Mouse (Mus musculus) hindbrain, embryonic 13.5 days (tissue): Measurements from ENCODE around the gene Gm11549. TPM values are rescaled to one million over a fixed set of nuclear protein-coding genes. Genes with fewer than 3 reads are reported as not detected.

Experiments
- ATAC-seq: fragments of 200-750 bp; cut with Nextera tagmentation; 2 replicates; pipeline ENCODE4 v1.8.0; 2017; ENCODE audit warnings: moderate TSS enrichment; ENCODE audit not compliant: low FRiP score
- H3K27ac ChIP-seq: fragments of 300-500 bp; sonication (generic); 2 replicates; pipeline ENCODE4 v1.5.1; 2015; ENCODE audit warnings: inconsistent platforms, mild to moderate bottlenecking, moderate library complexity
- H3K27me3 ChIP-seq: fragments of 300-500 bp; sonication (generic); 2 replicates; pipeline ENCODE4 v1.6.1; 2015; ENCODE audit warnings: mild to moderate bottlenecking, inconsistent platforms
- H3K36me3 ChIP-seq: fragments of 300-500 bp; sonication (generic); 2 replicates; pipeline ENCODE4 v1.6.1; 2015; ENCODE audit warnings: mild to moderate bottlenecking, inconsistent platforms
- H3K4me1 ChIP-seq: fragments of 300-500 bp; sonication (generic); replicated peaks from 2 replicates; pipeline ENCODE4 v1.6.1; 2015; ENCODE audit warnings: inconsistent platforms
- H3K4me2 ChIP-seq: fragments of 300-500 bp; sonication (generic); 2 replicates; pipeline ENCODE4 v1.6.1; 2015; ENCODE audit warnings: inconsistent platforms, mild to moderate bottlenecking, moderate library complexity
- H3K4me3 ChIP-seq: fragments of 300-500 bp; sonication (generic); 2 replicates; pipeline ENCODE4 v1.5.1; 2015; ENCODE audit warnings: mild to moderate bottlenecking, inconsistent platforms
- H3K9ac ChIP-seq: fragments of 300-500 bp; sonication (generic); 2 replicates; pipeline ENCODE4 v1.6.1; 2015; ENCODE audit warnings: mild to moderate bottlenecking, inconsistent platforms
- H3K9me3 ChIP-seq: fragments of 300-500 bp; sonication (generic); 2 replicates; pipeline ENCODE4 v1.6.1; 2016; ENCODE audit warnings: inconsistent platforms
- WGBS: fragments of 180-500 bp; shearing (Covaris S2); methylation state at CpG from one replicate; pipeline ENCODE4 v1.1.7; 2015; 5-methylcytosine and 5-hydroxymethylcytosine counted together
- polyA plus RNA-seq: library from polyadenylated mRNA; unstranded; fragments of >200 nt; fragmentation: Nextera tagmentation; extraction: Ambion mirVana; gene quantifications from 2 replicates; pipeline ENCODE4 v1.2.1, GENCODE M21; 2015

The Gm11549 gene
- 0.38 and 0.53 TPM in 2 replicates for polyA plus RNA-seq

GRCm38 (mm10) chr3:36521073-36522060, at the start of gene Gm11549:
Gm11549 (minus strand) TSS chr3:36521813.
- H3K27me3 ChIP-seq = peaks cover 46% of the 10 kb centered on the region
- H3K4me1 ChIP-seq = peaks cover 14% of the 10 kb centered on the region
- H3K9me3 ChIP-seq = no peaks in the 10 kb centered on the region
- peak within 1 kb of the TSS; percentile 97 for H3K4me2 ChIP-seq
- H3K9ac ChIP-seq = peak within 1 kb of the TSS; percentile 73
- H3K27ac ChIP-seq = no peak within 1 kb of the TSS
- no peaks in the 10 kb centered on the region for H3K36me3 ChIP-seq
- WGBS = under 1% methylated on average over 51 of the region's 51 CpGs
- ATAC-seq = peak; percentile 78
- peak within 1 kb of the TSS; percentile 57 for H3K4me3 ChIP-seq

- Histone ChIP-seq H3K4me2 (peak overlapping the region; percentile 100), H3K4me1 (peaks cover 22% of the 10 kb centered on the region), H3K27me3 (no peaks in the 10 kb centered on the region), H3K9me3 (no peaks in the 10 kb centered on the region), H3K4me3 (no peak overlapping the region), H3K27ac (no peak overlapping the region), H3K36me3 (peaks cover 40% of the 10 kb centered on the region), H3K9ac (no peak overlapping the region)
- no peak for ATAC-seq
- WGBS = 93% methylated on average over 5 of the region's 5 CpGs
Observed at GRCm38 (mm10) chr3:36569836-36570235, 48.2 kb upstream of the Gm11549 start.

GRCm38 (mm10) chr3:36563666-36564065, 42.1 kb upstream of the Gm11549 start:
- Histone ChIP-seq H3K27ac (no peak overlapping the region), H3K4me1 (no peaks in the 10 kb centered on the region), H3K9me3 (no peaks in the 10 kb centered on the region), H3K27me3 (no peaks in the 10 kb centered on the region), H3K4me3 (no peak overlapping the region), H3K4me2 (no peak overlapping the region), H3K36me3 (peaks cover 86% of the 10 kb centered on the region), H3K9ac (no peak overlapping the region)
- WGBS = 95% methylated on average over 3 of the region's 3 CpGs
- ATAC-seq = no peak

- no peak overlapping the region for H3K9ac ChIP-seq
- ATAC-seq = no peak
- WGBS = 92% methylated on average over 4 of the region's 4 CpGs
- H3K9me3 ChIP-seq = no peaks in the 10 kb centered on the region
- peaks cover 88% of the 10 kb centered on the region for H3K36me3 ChIP-seq
- no peaks in the 10 kb centered on the region for H3K4me1 ChIP-seq
- H3K27me3 ChIP-seq = no peaks in the 10 kb centered on the region
- no peak overlapping the region for H3K4me3 ChIP-seq
- H3K4me2 ChIP-seq = no peak overlapping the region
- H3K27ac ChIP-seq = no peak overlapping the region
Observed at GRCm38 (mm10) chr3:36559606-36560005, 38.0 kb upstream of the Gm11549 start.

GRCm38 (mm10) chr3:36557601-36558000, 36.0 kb upstream of the Gm11549 start:
- Histone ChIP-seq H3K27ac (no peak overlapping the region), H3K36me3 (peaks cover 77% of the 10 kb centered on the region)
- WGBS = 100% methylated on average over 1 of the region's 1 CpGs

GRCm38 (mm10) chr3:36552406-36553047, 30.9 kb upstream of the Gm11549 start, which contains the start of gene Exosc9:
Exosc9 (plus strand) TSS chr3:36552606.
- H3K4me2 ChIP-seq = peak within 1 kb of the TSS; percentile 74
- H3K27me3 ChIP-seq = no peaks in the 10 kb centered on the region
- peak within 1 kb of the TSS; percentile 81 for H3K4me3 ChIP-seq
- under 1% methylated on average over 39 of the region's 39 CpGs for WGBS
- no peaks in the 10 kb centered on the region for H3K9me3 ChIP-seq
- peak; percentile 98 for ATAC-seq
- H3K4me1 ChIP-seq = peaks cover 7% of the 10 kb centered on the region
- peaks cover 32% of the 10 kb centered on the region for H3K36me3 ChIP-seq
- peak within 1 kb of the TSS; percentile 82 for H3K27ac ChIP-seq
- H3K9ac ChIP-seq = peak within 1 kb of the TSS; percentile 82

More at GRCm38 (mm10) chr3:36557601-36558000, 36.0 kb upstream of the Gm11549 start:
- H3K4me1 ChIP-seq = no peaks in the 10 kb centered on the region; the same call in none of the 2 replicates
- no peak overlapping the region for H3K4me3 ChIP-seq
- H3K9me3 ChIP-seq = no peaks in the 10 kb centered on the region
- no peak overlapping the region for H3K4me2 ChIP-seq
- no peak for ATAC-seq
- no peak overlapping the region for H3K9ac ChIP-seq
- no peaks in the 10 kb centered on the region for H3K27me3 ChIP-seq

- H3K36me3 ChIP-seq = peaks cover 26% of the 10 kb centered on the region
- ATAC-seq = peak; percentile 77
- no peaks in the 10 kb centered on the region for H3K27me3 ChIP-seq
- H3K4me3 ChIP-seq = peak overlapping the region; percentile 81
- peak overlapping the region; percentile 74 for H3K4me2 ChIP-seq
- peak overlapping the region; percentile 82 for H3K27ac ChIP-seq
- H3K9ac ChIP-seq = peak overlapping the region; percentile 82
- H3K9me3 ChIP-seq = no peaks in the 10 kb centered on the region
- H3K4me1 ChIP-seq = peaks cover 7% of the 10 kb centered on the region
- 15% methylated on average over 12 of the region's 12 CpGs for WGBS
Observed at GRCm38 (mm10) chr3:36551851-36552384, 30.3 kb upstream of the Gm11549 start.

- WGBS = 12% methylated on average over 9 of the region's 9 CpGs
- Histone ChIP-seq H3K9ac (peak overlapping the region; percentile 82), H3K27ac (peak overlapping the region; percentile 82), H3K27me3 (no peaks in the 10 kb centered on the region), H3K4me1 (peaks cover 7% of the 10 kb centered on the region), H3K36me3 (peaks cover 23% of the 10 kb centered on the region), H3K4me2 (peak overlapping the region; percentile 74), H3K9me3 (no peaks in the 10 kb centered on the region), H3K4me3 (peak overlapping the region; percentile 81)
- ATAC-seq = 0 out of 2 replicates have a peak, but pooled peaks have one; percentile 1
Observed at GRCm38 (mm10) chr3:36551343-36551742, 29.7 kb upstream of the Gm11549 start.

- H3K9ac ChIP-seq = no peak overlapping the region
- no peaks in the 10 kb centered on the region for H3K4me1 ChIP-seq
- no peak overlapping the region for H3K4me2 ChIP-seq
- WGBS = 82% methylated on average over 3 of the region's 3 CpGs
- H3K4me3 ChIP-seq = no peak overlapping the region
- no peaks in the 10 kb centered on the region for H3K36me3 ChIP-seq
- no peaks in the 10 kb centered on the region for H3K9me3 ChIP-seq
- no peak for ATAC-seq
- H3K27ac ChIP-seq = no peak overlapping the region
- H3K27me3 ChIP-seq = no peaks in the 10 kb centered on the region
Observed at GRCm38 (mm10) chr3:36544961-36545360, 23.3 kb upstream of the Gm11549 start.

GRCm38 (mm10) chr3:36541399-36541798, 19.8 kb upstream of the Gm11549 start:
- no peaks in the 10 kb centered on the region for H3K4me1 ChIP-seq
- H3K27ac ChIP-seq = no peak overlapping the region
- 93% methylated on average over 2 of the region's 2 CpGs for WGBS
- no peaks in the 10 kb centered on the region for H3K9me3 ChIP-seq
- H3K36me3 ChIP-seq = no peaks in the 10 kb centered on the region
- H3K4me2 ChIP-seq = no peak overlapping the region
- H3K27me3 ChIP-seq = no peaks in the 10 kb centered on the region
- H3K4me3 ChIP-seq = no peak overlapping the region
- no peak for ATAC-seq
- H3K9ac ChIP-seq = no peak overlapping the region

GRCm38 (mm10) chr3:36540756-36541155, 19.1 kb upstream of the Gm11549 start:
- H3K4me3 ChIP-seq = no peak overlapping the region
- 71% methylated on average over 2 of the region's 2 CpGs for WGBS
- H3K4me1 ChIP-seq = no peaks in the 10 kb centered on the region
- H3K9ac ChIP-seq = no peak overlapping the region
- no peak for ATAC-seq
- no peak overlapping the region for H3K4me2 ChIP-seq
- no peaks in the 10 kb centered on the region for H3K36me3 ChIP-seq
- no peaks in the 10 kb centered on the region for H3K9me3 ChIP-seq
- H3K27me3 ChIP-seq = no peaks in the 10 kb centered on the region
- H3K27ac ChIP-seq = no peak overlapping the region
